Mouse (Mus musculus): ENCODE data around the gene Lmod3. TPM values are rescaled to one million over a fixed set of nuclear protein-coding genes. Genes with fewer than 3 reads are reported as not detected.
A peak's percentile ranks its signal among the peaks of the same experiment; 100 is the strongest.

Lmod3 gene
- polyA plus RNA-seq, 1 experiment from 2014 or later, result 0.36 TPM

DNA sequence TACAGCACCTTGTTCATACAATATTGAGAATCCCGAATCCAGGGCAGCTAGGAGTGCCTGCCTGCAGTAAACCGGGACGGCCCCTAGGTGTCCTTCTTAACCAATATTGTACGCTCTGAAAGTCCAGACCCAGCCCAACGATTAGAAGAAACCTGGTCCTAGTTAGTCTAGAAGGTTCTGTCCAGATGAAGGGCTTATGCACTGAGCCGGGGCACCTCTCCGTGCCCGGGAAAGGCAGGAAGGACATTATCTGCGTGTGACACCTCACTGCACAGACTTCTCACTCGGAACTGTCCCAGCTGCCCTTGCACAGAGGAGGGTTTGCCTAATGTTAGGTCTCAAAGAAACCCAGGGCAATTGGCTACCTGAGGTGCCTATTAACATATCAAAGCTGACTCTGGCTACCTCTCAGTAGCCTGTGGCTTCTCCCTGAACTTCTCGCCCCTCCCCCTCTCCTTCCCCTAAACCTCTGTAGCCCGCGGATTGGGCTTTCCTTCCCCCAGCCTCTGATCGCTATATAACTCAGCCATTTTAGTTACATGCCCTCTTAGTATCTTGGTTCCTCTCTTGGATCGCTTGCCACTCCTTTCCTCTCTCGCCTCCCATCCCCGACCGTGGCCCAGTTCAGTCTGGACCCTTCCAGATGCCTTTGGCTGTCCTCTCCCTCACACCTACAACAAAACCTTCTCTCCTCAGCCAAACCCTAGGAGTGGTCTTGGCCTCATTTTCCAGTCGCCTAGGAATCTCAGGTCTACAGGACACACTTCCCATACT lies 25.6 kb upstream of the Lmod3 start:
- peak overlapping the region; percentile 42; the same call in 1 of the 2 replicates for H3K27ac ChIP-seq

DNA sequence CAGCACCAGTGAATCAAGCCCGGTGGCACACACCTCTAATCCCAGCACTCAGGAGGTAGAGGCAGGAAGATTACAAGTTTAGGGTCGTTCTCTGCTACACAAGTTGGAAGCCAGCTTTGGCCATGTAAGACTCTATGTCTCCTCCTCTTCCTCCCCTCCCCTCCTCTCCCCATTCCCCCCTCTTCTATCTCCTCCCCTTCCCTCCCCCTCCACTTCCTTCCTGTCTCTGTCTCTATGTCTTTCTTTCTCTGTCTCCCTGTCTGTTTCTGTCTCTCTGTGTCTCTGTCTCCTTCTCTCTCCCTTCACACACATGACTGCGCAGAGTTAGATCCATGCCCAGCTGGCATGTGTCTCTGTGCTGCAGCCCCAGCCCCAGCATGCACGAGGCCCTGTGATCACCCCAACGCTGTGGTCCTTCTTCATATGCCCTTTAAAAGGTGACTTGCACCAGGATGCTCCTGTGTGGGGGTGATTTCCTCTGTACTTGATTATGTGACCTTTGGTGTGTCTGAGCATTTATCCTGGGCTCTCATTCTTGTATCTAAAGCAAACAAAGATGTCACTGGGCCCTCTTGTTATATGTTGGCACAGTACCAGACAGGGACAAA lies 24.4 kb upstream of the Lmod3 start:
- H3K4me2 ChIP-seq (ENCODE audit: low read length), result no peak overlapping the region
- H3K27me3 ChIP-seq (ENCODE audit: insufficient read depth, low read length), result no peaks in the 10 kb centered on the region
- no peaks in the 10 kb centered on the region for H3K4me1 ChIP-seq (replicated peaks; ENCODE audit: insufficient read depth, low read length)
- H3K9me3 ChIP-seq (replicated peaks; ENCODE audit: low read length), result no peaks in the 10 kb centered on the region
- 55% methylated on average over 5 of the region's 5 CpGs for WGBS
- TF ChIP-seq CTCF (IDR thresholded peaks at IDR 0.05; ENCODE audit: low read depth), result no peak
- H3K27ac ChIP-seq, result no peak overlapping the region
- no peak for DNase-seq (ENCODE audit: low spot score)
- no peak for ATAC-seq (replicated peaks; ENCODE audit: low FRiP score, low read depth)
- no peaks in the 10 kb centered on the region for H3K36me3 ChIP-seq (ENCODE audit: insufficient read depth, low read length)
- no peak overlapping the region for H3K9ac ChIP-seq (ENCODE audit: low read depth, low read length)
- H3K4me3 ChIP-seq (replicated peaks; ENCODE audit: low read depth, low read length), result no peak overlapping the region

More for the DNA sequence above, 25.6 kb upstream of the Lmod3 start:
- H3K27me3 ChIP-seq (ENCODE audit: insufficient read depth, low read length), result no peaks in the 10 kb centered on the region
- 5% methylated on average over 19 of the region's 19 CpGs for WGBS
- DNase-seq (ENCODE audit: low spot score) (peak; percentile 94), ATAC-seq (replicated peaks; ENCODE audit: low FRiP score, low read depth) (peak; percentile 80)
- peak overlapping the region; percentile 4; the same call in 1 of the 2 replicates for H3K9ac ChIP-seq (ENCODE audit: low read depth, low read length)
- peak; percentile 90 for TF ChIP-seq CTCF (IDR thresholded peaks at IDR 0.05; ENCODE audit: low read depth)
- H3K4me1 ChIP-seq (replicated peaks; ENCODE audit: insufficient read depth, low read length), result no peaks in the 10 kb centered on the region
- peak overlapping the region; percentile 11 for H3K4me3 ChIP-seq (replicated peaks; ENCODE audit: low read depth, low read length)
- no peaks in the 10 kb centered on the region for H3K36me3 ChIP-seq (ENCODE audit: insufficient read depth, low read length)
- no peaks in the 10 kb centered on the region for H3K9me3 ChIP-seq (replicated peaks; ENCODE audit: low read length)
- peak overlapping the region; percentile 52 for H3K4me2 ChIP-seq (ENCODE audit: low read length)

DNA sequence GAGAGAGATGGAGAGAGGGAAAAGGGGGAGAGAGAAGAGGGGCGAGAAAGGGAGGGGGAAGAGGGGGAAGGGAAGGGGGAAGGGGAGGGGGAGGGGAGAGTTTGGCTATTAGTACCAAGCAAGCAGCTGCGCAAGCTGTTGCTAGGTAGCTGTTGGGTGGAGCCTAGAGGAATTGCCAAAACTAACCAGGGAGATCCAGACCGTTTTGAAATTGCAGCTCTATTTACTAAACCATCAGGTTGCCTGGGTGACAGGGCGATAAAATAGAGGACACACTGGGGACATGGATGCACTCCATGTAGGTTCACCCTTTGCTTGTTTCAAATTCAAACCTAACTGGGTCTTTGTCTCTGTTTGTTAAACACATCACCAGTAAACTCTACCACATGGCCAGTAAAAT lies 23.8 kb upstream of the Lmod3 start:
- H3K9me3 ChIP-seq (replicated peaks; ENCODE audit: low read length), result no peaks in the 10 kb centered on the region
- H3K27me3 ChIP-seq (ENCODE audit: insufficient read depth, low read length), result no peaks in the 10 kb centered on the region
- no peaks in the 10 kb centered on the region for H3K4me1 ChIP-seq (replicated peaks; ENCODE audit: insufficient read depth, low read length)
- H3K4me2 ChIP-seq (ENCODE audit: low read length), result no peak overlapping the region
- TF ChIP-seq CTCF (IDR thresholded peaks at IDR 0.05; ENCODE audit: low read depth), result no peak
- DNase-seq (ENCODE audit: low spot score) (no peak), ATAC-seq (replicated peaks; ENCODE audit: low FRiP score, low read depth) (no peak)
- no peak overlapping the region for H3K27ac ChIP-seq
- WGBS, result 43% methylated on average over 4 of the region's 4 CpGs
- no peaks in the 10 kb centered on the region for H3K36me3 ChIP-seq (ENCODE audit: insufficient read depth, low read length)
- H3K4me3 ChIP-seq (replicated peaks; ENCODE audit: low read depth, low read length), result no peak overlapping the region
- no peak overlapping the region for H3K9ac ChIP-seq (ENCODE audit: low read depth, low read length)

DNA sequence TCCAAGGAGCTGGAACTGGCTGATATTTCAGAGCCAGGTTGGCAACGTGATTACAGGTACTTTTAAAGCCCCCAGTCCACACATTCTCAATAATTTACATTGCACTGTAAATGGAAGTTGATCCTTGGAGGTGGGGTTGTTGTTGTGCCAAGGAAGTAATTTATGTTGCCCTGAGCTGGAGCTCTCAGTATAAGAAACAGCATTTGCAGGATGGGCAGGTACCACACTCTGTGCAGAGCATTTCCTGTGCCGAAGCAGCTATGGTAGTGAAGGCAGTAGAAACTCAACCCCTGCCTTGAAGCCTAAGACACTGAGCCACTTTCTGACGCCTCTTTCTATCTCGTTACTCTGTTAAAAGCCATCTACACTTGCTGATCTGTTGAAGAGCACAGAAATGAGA lies 23.2 kb upstream of the Lmod3 start:
- ATAC-seq (replicated peaks; ENCODE audit: low FRiP score, low read depth), result no peak
- TF ChIP-seq CTCF (IDR thresholded peaks at IDR 0.05; ENCODE audit: low read depth), result no peak
- H3K4me1 ChIP-seq (replicated peaks; ENCODE audit: insufficient read depth, low read length), result no peaks in the 10 kb centered on the region
- no peaks in the 10 kb centered on the region for H3K9me3 ChIP-seq (replicated peaks; ENCODE audit: low read length)
- H3K36me3 ChIP-seq (ENCODE audit: insufficient read depth, low read length), result no peaks in the 10 kb centered on the region
- WGBS, result 38% methylated on average over 4 of the region's 4 CpGs
- no peak overlapping the region for H3K27ac ChIP-seq
- H3K9ac ChIP-seq (ENCODE audit: low read depth, low read length), result no peak overlapping the region
- no peak for DNase-seq (ENCODE audit: low spot score)
- H3K4me2 ChIP-seq (ENCODE audit: low read length), result no peak overlapping the region
- no peak overlapping the region for H3K4me3 ChIP-seq (replicated peaks; ENCODE audit: low read depth, low read length)
- no peaks in the 10 kb centered on the region for H3K27me3 ChIP-seq (ENCODE audit: insufficient read depth, low read length)

DNA sequence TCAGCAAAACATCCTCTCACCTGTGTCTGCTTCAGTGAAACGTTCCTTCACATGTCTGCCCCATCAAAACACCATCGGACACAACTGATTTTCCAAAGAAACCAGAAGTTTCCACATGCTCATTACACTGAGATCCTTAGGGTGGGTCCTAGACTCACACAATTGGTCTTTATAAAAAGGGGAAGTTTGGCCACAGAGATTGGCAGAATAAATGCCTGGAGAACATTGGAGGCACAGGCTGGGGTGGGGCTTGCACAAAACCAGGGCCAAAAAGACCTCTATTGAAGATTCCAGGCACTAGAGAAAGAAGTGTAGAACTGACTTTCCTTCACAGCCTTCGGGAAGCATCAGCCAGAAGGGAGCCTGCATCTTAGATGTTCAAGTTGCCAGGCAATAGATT lies 21.2 kb upstream of the Lmod3 start:
- Histone ChIP-seq H3K27ac (no peak overlapping the region), H3K4me2 (ENCODE audit: low read length) (no peak overlapping the region), H3K27me3 (ENCODE audit: insufficient read depth, low read length) (no peaks in the 10 kb centered on the region), H3K9me3 (replicated peaks; ENCODE audit: low read length) (no peaks in the 10 kb centered on the region), H3K4me1 (replicated peaks; ENCODE audit: insufficient read depth, low read length) (no peaks in the 10 kb centered on the region), H3K9ac (ENCODE audit: low read depth, low read length) (no peak overlapping the region), H3K4me3 (replicated peaks; ENCODE audit: low read depth, low read length) (no peak overlapping the region), H3K36me3 (ENCODE audit: insufficient read depth, low read length) (no peaks in the 10 kb centered on the region)
- WGBS, result 68% methylated on average over 3 of the region's 3 CpGs
- ATAC-seq (replicated peaks; ENCODE audit: low FRiP score, low read depth) (no peak), DNase-seq (ENCODE audit: low spot score) (no peak)
- no peak for TF ChIP-seq CTCF (IDR thresholded peaks at IDR 0.05; ENCODE audit: low read depth)

DNA sequence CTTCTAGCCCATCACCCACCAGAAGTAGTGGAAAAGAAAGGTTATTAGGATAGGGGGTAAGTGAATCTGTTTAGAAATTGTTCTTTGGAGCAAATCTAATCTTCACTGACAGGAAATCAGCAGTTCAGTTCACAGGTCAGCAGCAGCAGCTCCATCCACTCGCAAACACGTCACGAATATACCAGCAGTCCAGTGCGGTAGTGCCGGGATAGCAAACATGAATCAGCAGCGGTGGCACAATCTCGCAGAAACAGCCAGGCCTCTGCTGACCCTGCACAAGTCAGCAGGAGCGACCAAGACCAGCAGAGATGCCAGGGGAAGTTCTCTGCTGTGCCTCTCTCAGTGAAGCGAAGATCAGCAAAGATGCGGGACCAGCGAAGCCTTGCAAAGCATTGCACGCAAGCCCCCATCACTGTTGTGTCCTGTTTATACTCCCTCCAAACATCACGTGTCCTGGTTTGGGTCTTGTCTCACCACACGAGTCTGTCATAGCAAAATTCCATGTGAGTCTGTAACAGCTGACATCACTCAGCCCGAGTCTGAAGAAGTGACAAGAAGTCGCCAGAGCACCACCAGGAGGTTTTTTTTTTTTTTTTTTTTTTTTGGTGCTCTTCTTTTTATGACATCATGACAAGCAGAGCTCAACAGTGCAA lies 20.6 kb upstream of the Lmod3 start:
- Histone ChIP-seq H3K4me3 (replicated peaks; ENCODE audit: low read depth, low read length) (no peak overlapping the region), H3K27me3 (ENCODE audit: insufficient read depth, low read length) (no peaks in the 10 kb centered on the region), H3K4me1 (replicated peaks; ENCODE audit: insufficient read depth, low read length) (no peaks in the 10 kb centered on the region), H3K36me3 (ENCODE audit: insufficient read depth, low read length) (no peaks in the 10 kb centered on the region), H3K9me3 (replicated peaks; ENCODE audit: low read length) (no peaks in the 10 kb centered on the region), H3K27ac (no peak overlapping the region), H3K4me2 (ENCODE audit: low read length) (no peak overlapping the region), H3K9ac (ENCODE audit: low read depth, low read length) (no peak overlapping the region)
- 76% methylated on average over 16 of the region's 16 CpGs for WGBS
- DNase-seq (ENCODE audit: low spot score) (no peak), ATAC-seq (replicated peaks; ENCODE audit: low FRiP score, low read depth) (no peak)
- TF ChIP-seq CTCF (IDR thresholded peaks at IDR 0.05; ENCODE audit: low read depth), result no peak

Data from kidney, postnatal 0 days (tissue).